Mouse (Mus musculus): ENCODE measurements around the gene Smyd1.

- TF ChIP-seq POLR2A (IDR thresholded peaks at IDR 0.05; ENCODE audit: low read depth, low read length) (no peak), MAZ (IDR thresholded peaks at IDR 0.05; ENCODE audit: low read depth, low read length) (no peak), RAD21 (IDR thresholded peaks at IDR 0.05; ENCODE audit: low read depth, low read length) (no peak), CTCF (conservative IDR thresholded peaks at IDR 0.05 in 1 of 2, IDR thresholded peaks at IDR 0.05 in 1 of 2; ENCODE audit: low read depth in 2 of 2, low read length in 2 of 2) (no peak), HCFC1 (IDR thresholded peaks at IDR 0.05; ENCODE audit: low read depth, low read length) (no peak), EP300 (IDR thresholded peaks at IDR 0.05; ENCODE audit: low read length) (peak; percentile 54), USF1 (IDR thresholded peaks at IDR 0.05; ENCODE audit: low read depth, low read length) (no peak), PAX5 (IDR thresholded peaks at IDR 0.05; ENCODE audit: low read length) (no peak), JUND (conservative IDR thresholded peaks at IDR 0.05; ENCODE audit: low read depth, low read length) (no peak), RCOR1 (conservative IDR thresholded peaks at IDR 0.05; ENCODE audit: low read depth, low read length) (no peak), CHD1 (IDR thresholded peaks at IDR 0.05; ENCODE audit: low read depth, low read length) (no peak), SMC3 (IDR thresholded peaks at IDR 0.05; ENCODE audit: low read depth, low read length) (no peak), KAT2A (IDR thresholded peaks at IDR 0.05; ENCODE audit: insufficient replicate concordance, low read length) (no peak), E2F4 (IDR thresholded peaks at IDR 0.05; ENCODE audit: insufficient replicate concordance, low read depth, low read length) (no peak)
Measured at GRCm38 (mm10) chr6:71273715-71274114, 48.3 kb downstream of the Smyd1 start.
